Mouse (Mus musculus): ENCODE data around the gene Uba52. TPM values are rescaled to one million over a fixed set of nuclear protein-coding genes. Genes with fewer than 3 reads are reported as not detected.

Gene Uba52
- polyA plus RNA-seq, 1 experiment from 2014 or later: 684 TPM

DNA sequence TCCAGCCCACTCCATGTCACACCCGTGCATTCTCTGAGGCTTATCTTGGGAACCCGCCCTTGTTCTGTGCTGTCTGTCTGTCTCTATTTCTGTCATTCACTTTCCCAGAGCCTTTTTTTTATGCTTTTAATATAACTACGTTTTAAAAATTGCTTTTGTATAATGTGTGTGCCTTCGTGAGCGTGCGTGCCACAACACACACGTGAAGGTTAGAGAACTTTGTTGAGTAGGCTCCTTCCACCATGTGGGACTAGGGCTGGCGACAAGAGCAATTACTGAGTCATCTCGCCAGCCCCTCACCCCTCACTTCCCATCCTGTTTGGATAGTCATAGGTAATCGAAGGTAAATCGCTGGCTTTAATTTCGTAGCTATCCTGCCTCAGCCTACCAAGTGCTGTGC is 8.1 kb downstream of the Uba52 start:
- Histone ChIP-seq H3K4me3 (ENCODE audit: low read depth, low read length) (0 out of 2 replicates have a peak overlapping the region, but pooled peaks have one; percentile 1), H3K9me3 (ENCODE audit: low read length) (no peaks in the 10 kb centered on the region), H3K4me2 (ENCODE audit: low read depth, low read length) (no peak overlapping the region), H3K27me3 (ENCODE audit: insufficient read depth, low read length) (peaks cover 42% of the 10 kb centered on the region), H3K4me1 (ENCODE audit: insufficient read depth) (peaks cover 32% of the 10 kb centered on the region), H3K9ac (replicated peaks) (no peak overlapping the region), H3K27ac (ENCODE audit: low read depth) (no peak overlapping the region), H3K36me3 (replicated peaks; ENCODE audit: insufficient read depth, low read length) (peaks cover 2% of the 10 kb centered on the region; the same call in 1 of the 2 replicates)
- DNase-seq (no peak), ATAC-seq (no peak)
- TF ChIP-seq EP300 (IDR thresholded peaks at IDR 0.05; ENCODE audit: low read depth) (no peak), CTCF (IDR thresholded peaks at IDR 0.05; ENCODE audit: low read depth) (no peak)
- 36% methylated on average over 12 of the region's 12 CpGs for WGBS (ENCODE audit: insufficient replicate concordance)

DNA sequence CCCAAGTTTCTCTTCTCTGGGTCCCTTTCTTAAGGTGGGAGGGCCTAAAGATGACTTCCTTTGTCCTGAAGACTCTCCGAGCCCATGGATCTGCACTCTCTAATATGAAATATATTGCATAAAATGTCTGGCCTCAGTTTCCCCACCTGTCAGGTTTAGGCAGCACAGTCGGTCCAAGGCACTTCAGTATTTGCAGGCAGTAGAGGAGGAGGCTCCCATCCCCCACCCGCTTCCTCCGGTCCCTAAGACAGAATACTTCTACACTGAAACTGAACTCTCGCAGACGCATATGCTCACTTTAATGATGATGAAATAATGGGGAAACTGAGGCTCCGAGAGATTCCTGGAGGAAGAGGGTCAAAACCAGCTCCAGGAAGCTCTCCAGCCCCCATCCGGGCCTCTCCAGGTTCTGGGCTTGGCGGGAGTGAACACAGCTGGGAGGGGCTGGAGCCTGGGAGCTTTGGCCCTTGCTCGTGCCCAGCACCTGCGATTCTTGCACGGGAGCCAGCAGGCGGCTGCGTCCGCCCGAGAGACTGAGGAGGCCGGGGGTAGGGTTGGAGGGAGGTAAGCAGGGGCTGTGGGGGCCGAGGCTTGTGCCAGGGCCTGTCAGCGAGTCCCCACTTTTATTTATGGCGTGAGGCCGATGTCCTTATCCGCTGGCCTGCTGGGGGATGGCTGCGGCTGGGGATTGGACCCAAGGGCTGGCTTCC is 8.6 kb downstream of the Uba52 start:
- Histone ChIP-seq H3K36me3 (replicated peaks; ENCODE audit: insufficient read depth, low read length) (no peaks in the 10 kb centered on the region), H3K27ac (ENCODE audit: low read depth) (no peak overlapping the region), H3K4me3 (ENCODE audit: low read depth, low read length) (peak overlapping the region; percentile 1; the same call in 1 of the 2 replicates), H3K4me2 (ENCODE audit: low read depth, low read length) (0 out of 2 replicates have a peak overlapping the region, but pooled peaks have one; percentile 11), H3K27me3 (ENCODE audit: insufficient read depth, low read length) (peaks cover 47% of the 10 kb centered on the region), H3K9ac (replicated peaks) (no peak overlapping the region), H3K9me3 (ENCODE audit: low read length) (no peaks in the 10 kb centered on the region), H3K4me1 (ENCODE audit: insufficient read depth) (peaks cover 32% of the 10 kb centered on the region)
- DNase-seq (no peak), ATAC-seq (no peak)
- TF ChIP-seq CTCF (IDR thresholded peaks at IDR 0.05; ENCODE audit: low read depth) (no peak), EP300 (IDR thresholded peaks at IDR 0.05; ENCODE audit: low read depth) (no peak)
- 20% methylated on average over 23 of the region's 23 CpGs for WGBS (ENCODE audit: insufficient replicate concordance)

DNA sequence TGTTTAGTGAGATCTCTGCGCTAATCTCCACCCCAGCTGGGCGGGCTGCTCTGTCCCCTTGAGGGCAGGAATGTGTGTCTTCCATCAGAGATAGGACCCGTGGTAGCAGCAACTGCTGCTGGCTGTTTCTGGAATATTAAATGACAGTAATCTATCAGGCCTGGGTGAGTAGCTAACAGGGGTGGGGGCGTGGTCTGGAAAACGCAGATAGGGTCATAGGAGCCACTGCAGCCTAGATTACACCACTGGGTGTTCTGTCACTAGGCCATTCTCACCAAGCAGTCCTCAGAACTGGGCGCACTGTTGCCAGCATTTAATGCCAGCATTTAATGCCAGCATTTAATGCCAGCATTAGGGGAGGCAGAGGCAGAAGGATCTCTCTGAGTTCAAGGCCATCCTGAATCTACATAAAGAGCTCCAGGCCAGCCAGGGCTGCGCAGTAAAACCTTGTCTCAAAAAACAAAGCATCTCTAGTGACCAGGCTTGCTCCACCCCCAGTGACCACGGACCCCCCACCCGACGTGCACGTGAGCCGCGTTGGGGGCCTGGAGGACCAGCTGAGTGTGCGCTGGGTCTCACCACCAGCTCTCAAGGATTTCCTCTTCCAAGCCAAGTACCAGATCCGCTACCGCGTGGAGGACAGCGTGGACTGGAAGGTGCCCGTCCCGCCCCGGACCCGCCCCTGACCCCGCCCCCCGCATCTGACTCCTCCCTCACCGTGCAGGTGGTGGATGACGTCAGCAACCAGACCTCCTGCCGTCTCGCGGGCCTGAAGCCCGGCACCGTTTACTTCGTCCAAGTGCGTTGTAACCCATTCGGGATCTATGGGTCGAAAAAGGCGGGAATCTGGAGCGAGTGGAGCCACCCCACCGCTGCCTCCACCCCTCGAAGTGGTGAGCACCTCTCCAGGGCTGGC is 10.0 kb downstream of the Uba52 start:
- DNase-seq: peak; percentile 74
- TF ChIP-seq EP300 (IDR thresholded peaks at IDR 0.05; ENCODE audit: low read depth) (peak; percentile 45; the same call in 1 of the 2 replicates), CTCF (IDR thresholded peaks at IDR 0.05; ENCODE audit: low read depth) (no peak)
- Histone ChIP-seq H3K9me3 (ENCODE audit: low read length) (no peaks in the 10 kb centered on the region), H3K4me1 (ENCODE audit: insufficient read depth) (peaks cover 26% of the 10 kb centered on the region), H3K4me3 (ENCODE audit: low read depth, low read length) (peak overlapping the region; percentile 24), H3K27ac (ENCODE audit: low read depth) (no peak overlapping the region; the same call in 1 of the 2 replicates), H3K4me2 (ENCODE audit: low read depth, low read length) (peak overlapping the region; percentile 67), H3K9ac (replicated peaks) (peak overlapping the region; percentile 45), H3K36me3 (replicated peaks; ENCODE audit: insufficient read depth, low read length) (no peaks in the 10 kb centered on the region), H3K27me3 (ENCODE audit: insufficient read depth, low read length) (peaks cover 61% of the 10 kb centered on the region)
- WGBS (ENCODE audit: insufficient replicate concordance): 12% methylated on average over 37 of the region's 39 CpGs
- ATAC-seq: peak; percentile 59

DNA sequence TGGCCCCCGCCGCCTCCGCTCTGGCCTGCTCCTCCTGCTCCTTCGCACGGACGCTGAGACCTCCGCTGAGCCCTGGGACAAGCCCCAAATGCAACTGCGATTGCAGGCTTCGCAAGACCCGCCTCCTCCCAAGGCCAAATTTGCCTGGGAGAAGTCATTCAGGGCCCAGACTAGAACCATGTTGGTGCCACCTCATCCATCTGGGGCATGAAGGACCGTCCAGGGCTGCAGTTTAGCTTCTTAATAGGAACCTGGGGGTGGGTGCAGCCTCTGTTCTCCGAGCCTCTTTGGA is 14.9 kb downstream of the Uba52 start:
- 9% methylated on average over 12 of the region's 12 CpGs for WGBS (ENCODE audit: insufficient replicate concordance)

DNA sequence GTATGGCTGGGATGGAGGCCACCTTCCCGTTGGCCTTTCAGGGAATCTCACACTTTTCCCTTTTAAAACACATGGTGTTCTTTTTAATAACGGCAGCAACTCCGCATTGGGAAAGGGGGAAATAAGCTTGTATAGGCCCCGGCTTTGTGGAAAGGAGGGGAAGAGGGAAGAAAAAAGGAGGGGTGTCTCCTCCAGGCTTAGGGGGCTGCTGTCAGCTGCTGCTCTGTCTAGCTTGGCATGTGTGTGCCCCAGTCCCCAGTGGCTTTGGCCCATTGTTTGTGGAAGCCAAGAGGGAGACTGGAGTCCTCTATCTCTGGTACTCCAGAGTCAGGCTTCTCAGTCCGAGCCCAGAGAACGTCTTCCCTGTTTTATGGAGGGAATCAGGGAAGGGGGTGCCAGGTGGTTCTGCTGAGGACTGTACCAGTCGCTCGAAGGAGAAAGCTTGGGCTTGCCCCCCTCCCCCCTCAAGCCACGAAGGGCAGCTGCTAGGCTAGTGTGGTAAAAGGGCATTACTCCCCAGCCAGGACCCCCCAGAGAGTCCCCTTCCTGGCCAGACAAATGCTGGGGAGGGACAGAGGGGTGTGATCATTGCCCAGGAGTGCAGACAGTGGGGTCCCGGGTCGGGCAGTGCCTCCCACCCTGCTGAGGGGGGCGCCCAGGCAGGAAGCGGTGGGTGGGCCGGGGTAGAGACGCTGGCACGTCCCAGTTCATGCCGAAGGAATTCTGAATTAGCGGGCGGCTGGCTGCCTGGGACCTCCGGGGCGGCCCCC is 15.4 kb downstream of the Uba52 start:
- ATAC-seq (no peak), DNase-seq (no peak)
- peaks cover 10% of the 10 kb centered on the region; the same call in 1 of the 2 replicates for H3K4me1 ChIP-seq (ENCODE audit: insufficient read depth)
- peaks cover 89% of the 10 kb centered on the region for H3K27me3 ChIP-seq (ENCODE audit: insufficient read depth, low read length)
- H3K9ac ChIP-seq (replicated peaks): no peak overlapping the region
- no peaks in the 10 kb centered on the region for H3K36me3 ChIP-seq (replicated peaks; ENCODE audit: insufficient read depth, low read length)
- no peaks in the 10 kb centered on the region for H3K9me3 ChIP-seq (ENCODE audit: low read length)
- 3% methylated on average over 21 of the region's 21 CpGs for WGBS (ENCODE audit: insufficient replicate concordance)
- no peak for TF ChIP-seq EP300 (IDR thresholded peaks at IDR 0.05; ENCODE audit: low read depth)
- no peak for TF ChIP-seq CTCF (IDR thresholded peaks at IDR 0.05; ENCODE audit: low read depth)
- no peak overlapping the region for H3K4me2 ChIP-seq (ENCODE audit: low read depth, low read length)
- H3K4me3 ChIP-seq (ENCODE audit: low read depth, low read length): no peak overlapping the region
- no peak overlapping the region for H3K27ac ChIP-seq (ENCODE audit: low read depth)

More for the DNA sequence above, 14.9 kb downstream of the Uba52 start:
- H3K4me3 ChIP-seq (ENCODE audit: low read depth, low read length): no peak overlapping the region
- no peaks in the 10 kb centered on the region for H3K36me3 ChIP-seq (replicated peaks; ENCODE audit: insufficient read depth, low read length)
- no peak overlapping the region for H3K4me2 ChIP-seq (ENCODE audit: low read depth, low read length)
- H3K27ac ChIP-seq (ENCODE audit: low read depth): no peak overlapping the region
- TF ChIP-seq CTCF (IDR thresholded peaks at IDR 0.05; ENCODE audit: low read depth): no peak
- no peak for TF ChIP-seq EP300 (IDR thresholded peaks at IDR 0.05; ENCODE audit: low read depth)
- H3K4me1 ChIP-seq (ENCODE audit: insufficient read depth): peaks cover 15% of the 10 kb centered on the region
- H3K9me3 ChIP-seq (ENCODE audit: low read length): no peaks in the 10 kb centered on the region
- ATAC-seq: no peak
- no peak for DNase-seq
- H3K27me3 ChIP-seq (ENCODE audit: insufficient read depth, low read length): peaks cover 88% of the 10 kb centered on the region
- H3K9ac ChIP-seq (replicated peaks): no peak overlapping the region

Measured in liver, postnatal 0 days (tissue).